Mouse (Mus musculus): ENCODE measurements around the gene Sec14l2. TPM values are rescaled to one million over a fixed set of nuclear protein-coding genes. Genes with fewer than 3 reads are reported as not detected.
A peak's percentile ranks its signal among the peaks of the same experiment; 100 is the strongest.

Gene Sec14l2
- polyA plus RNA-seq, 1 experiment = 22.6 TPM

DNA sequence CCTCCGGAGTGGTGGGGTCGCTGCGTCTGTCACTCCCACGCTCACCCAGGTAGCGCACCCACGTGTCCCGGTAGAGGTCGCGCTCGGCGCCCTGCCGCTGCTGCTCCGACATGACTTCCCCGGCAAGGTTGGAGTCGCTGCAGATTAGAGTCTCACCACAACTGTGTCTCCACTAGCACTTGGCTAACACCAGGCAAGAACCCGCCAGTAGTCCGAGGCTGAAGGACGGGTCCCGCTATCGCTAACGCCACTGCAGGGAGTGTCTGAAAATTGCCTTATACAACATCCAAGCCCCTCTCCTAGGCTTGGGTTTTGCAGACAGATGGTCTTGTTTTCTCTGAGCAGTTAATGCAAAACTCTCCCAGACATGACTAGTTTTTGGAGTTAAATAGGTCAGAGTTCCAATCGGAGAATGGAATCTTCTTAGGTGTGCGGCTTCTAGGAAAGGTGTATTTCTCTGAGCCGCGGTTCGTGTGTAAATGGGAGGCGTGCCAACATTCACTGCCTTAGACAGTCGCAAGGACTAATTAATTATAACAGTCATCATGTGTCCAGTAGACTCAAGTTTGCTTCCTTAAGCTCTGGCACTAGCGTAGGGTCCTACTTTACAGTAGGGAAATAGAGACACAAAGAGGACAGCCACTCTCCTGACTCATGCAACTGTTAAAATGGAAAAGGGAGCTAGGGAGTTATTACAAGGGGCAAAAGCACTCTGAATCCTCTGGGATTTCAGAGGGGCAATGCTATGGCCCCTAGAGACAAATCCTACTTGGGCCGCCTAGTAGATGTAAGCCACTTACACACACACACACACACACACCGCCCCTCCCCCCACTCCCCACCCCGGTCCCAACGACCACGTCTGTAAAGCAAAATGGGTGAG is 27.8 kb downstream of the Sec14l2 start, which contains the start of gene Mtfp1:
Gene Mtfp1 (minus strand): TSS at position 275 of the 883 bp plus-strand sequence.
- H3K36me3 ChIP-seq (replicated peaks; ENCODE audit: low read length) = peaks cover 59% of the 10 kb centered on the region
- peaks cover 57% of the 10 kb centered on the region for H3K4me1 ChIP-seq
- H3K4me3 ChIP-seq (replicated peaks) = peak within 1 kb of the TSS; percentile 94
- H3K9me3 ChIP-seq = peaks cover 19% of the 10 kb centered on the region
- TF ChIP-seq GATA1 (IDR thresholded peaks at IDR 0.05; ENCODE audit: borderline replicate concordance, low read length) (no peak), FLI1 (IDR thresholded peaks at IDR 0.05; ENCODE audit: low read length) (no peak)
- H3K27me3 ChIP-seq (replicated peaks) = no peaks in the 10 kb centered on the region

DNA sequence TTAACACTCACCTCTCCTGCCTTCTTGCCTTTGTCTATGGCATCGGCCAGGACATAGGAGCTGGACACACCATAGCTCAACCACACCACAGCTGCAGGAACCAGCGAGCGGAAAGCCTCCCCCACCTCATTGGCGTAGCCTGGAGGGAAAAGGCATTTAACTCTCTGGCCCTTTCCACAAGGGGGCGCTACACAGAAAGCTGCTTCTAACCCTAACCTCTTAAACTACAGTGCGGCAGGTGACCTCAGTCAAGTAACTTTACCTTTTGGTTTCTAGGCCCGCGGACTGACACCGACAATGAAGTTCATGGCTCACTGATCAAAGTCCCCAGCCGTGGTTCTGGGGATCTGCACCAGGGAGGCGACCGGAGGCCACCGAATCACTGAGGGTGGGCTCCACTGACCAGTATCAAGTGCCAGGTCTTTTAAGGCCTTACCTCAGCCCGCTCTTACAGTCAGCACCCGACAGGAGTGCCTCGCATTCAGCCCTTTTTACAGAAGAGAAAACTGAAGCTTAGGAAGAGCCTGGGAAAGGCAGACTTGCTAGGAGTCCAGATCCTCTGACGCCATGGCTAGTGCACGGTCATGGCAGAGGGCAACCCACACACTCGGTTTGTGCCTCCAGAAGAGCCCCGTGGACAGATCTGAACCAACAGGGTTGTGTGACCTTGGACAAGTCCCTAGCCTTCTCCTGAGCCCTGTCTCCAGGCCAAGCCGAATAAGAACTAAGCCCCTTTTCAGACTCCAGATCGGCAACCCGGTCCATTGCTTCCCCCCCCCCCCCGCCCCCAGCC is 28.6 kb downstream of the Sec14l2 start:
- Histone ChIP-seq H3K4me3 (replicated peaks) (peak overlapping the region; percentile 94), H3K27me3 (replicated peaks) (no peaks in the 10 kb centered on the region), H3K36me3 (replicated peaks; ENCODE audit: low read length) (peaks cover 52% of the 10 kb centered on the region), H3K4me1 (peaks cover 54% of the 10 kb centered on the region), H3K9me3 (peaks cover 28% of the 10 kb centered on the region)
- TF ChIP-seq GATA1 (IDR thresholded peaks at IDR 0.05; ENCODE audit: borderline replicate concordance, low read length) (no peak), FLI1 (IDR thresholded peaks at IDR 0.05; ENCODE audit: low read length) (no peak)

DNA sequence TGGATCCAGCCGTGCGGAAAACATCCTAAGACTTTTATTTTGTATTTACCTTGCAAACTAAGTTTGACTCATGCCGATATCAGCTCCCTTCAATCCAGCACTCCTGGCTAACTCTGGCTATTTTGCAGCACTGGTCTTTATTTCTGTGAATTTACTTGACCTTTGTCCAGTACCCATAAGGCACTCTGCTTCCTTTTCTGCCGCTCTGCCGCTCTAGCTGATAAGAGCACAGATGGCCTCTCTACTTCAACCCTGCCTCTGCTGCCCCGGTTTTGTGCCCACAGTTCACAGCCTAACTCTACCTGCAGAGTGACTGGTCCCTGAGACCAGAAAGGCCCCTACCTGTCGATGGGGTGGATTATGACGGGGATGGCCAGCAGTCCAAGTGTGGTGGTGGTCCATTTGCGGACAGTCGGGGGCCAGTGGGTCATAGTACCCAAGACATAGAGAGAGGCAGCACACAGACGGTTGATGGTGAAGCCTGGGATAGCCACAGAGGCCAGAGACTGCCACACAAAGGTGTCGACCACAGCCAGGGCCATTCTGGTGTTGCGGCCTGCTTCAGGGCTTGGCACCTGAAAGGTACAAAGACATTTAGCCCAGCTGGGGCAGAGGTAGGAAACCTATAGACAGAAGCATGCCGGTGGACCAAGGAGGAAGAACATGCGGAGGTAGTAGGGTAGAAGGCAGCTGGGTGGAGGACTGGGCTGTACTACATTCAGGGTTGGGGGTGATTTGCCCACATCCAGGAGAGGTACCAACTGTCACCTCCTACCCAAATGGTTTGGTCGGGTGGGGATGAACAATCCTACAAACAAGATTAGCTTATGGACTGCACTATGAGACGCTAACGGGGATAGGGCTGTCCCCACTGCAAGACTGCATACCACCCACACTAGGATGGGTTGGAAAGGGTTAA is 29.5 kb downstream of the Sec14l2 start:
- peak overlapping the region; percentile 94 for H3K4me3 ChIP-seq (replicated peaks)
- H3K36me3 ChIP-seq (replicated peaks; ENCODE audit: low read length) = peaks cover 44% of the 10 kb centered on the region
- TF ChIP-seq GATA1 (IDR thresholded peaks at IDR 0.05; ENCODE audit: borderline replicate concordance, low read length) (no peak), FLI1 (IDR thresholded peaks at IDR 0.05; ENCODE audit: low read length) (no peak)
- H3K9me3 ChIP-seq = peaks cover 32% of the 10 kb centered on the region
- H3K27me3 ChIP-seq (replicated peaks) = no peaks in the 10 kb centered on the region
- peaks cover 49% of the 10 kb centered on the region for H3K4me1 ChIP-seq

DNA sequence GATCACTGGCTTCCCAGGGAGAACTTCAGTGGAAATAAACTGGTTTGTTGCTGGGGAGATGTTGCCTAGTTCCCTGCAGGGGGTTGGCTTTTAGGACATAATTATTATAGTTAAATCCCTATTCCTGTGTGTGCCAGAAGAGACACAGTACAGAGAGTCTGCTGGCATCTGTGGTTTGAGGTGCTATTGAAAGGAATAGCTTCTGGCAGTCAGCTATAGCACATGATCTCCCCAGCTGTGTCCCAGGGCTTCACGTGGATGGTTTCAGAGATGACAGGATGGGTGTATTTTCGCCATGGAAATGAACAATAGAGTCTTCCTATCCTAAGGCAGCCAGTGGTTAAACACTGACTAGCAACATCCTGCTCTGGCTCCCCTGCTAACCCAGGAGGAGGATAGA is 35.9 kb downstream of the Sec14l2 start:
- no peak for TF ChIP-seq GATA1 (IDR thresholded peaks at IDR 0.05; ENCODE audit: borderline replicate concordance, low read length)
- TF ChIP-seq FLI1 (IDR thresholded peaks at IDR 0.05; ENCODE audit: low read length) = no peak
- Histone ChIP-seq H3K4me1 (peaks cover 12% of the 10 kb centered on the region), H3K36me3 (replicated peaks; ENCODE audit: low read length) (peaks cover 18% of the 10 kb centered on the region), H3K27me3 (replicated peaks) (peaks cover 20% of the 10 kb centered on the region), H3K9me3 (peaks cover 77% of the 10 kb centered on the region), H3K4me3 (replicated peaks) (no peak overlapping the region)

DNA sequence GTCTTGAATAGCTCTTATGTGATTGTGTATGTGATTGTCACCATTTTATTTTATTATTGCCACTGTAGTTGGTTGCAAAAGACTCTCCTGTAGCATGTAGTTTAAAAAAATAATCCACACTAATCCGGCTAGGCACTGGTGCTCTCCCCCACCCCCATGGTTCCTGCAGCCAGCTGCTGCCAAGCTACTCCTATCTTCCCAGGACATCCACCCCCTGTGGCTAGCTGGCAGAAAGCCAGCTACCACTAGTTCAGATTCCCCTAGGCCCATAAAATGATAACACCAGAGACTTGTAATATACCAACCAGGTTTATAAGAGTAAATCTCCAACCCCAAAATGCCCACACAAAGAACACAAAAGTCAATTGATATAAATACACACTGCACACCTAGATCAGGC is 37.0 kb downstream of the Sec14l2 start:
- H3K4me3 ChIP-seq (replicated peaks) = no peak overlapping the region
- H3K9me3 ChIP-seq = peaks cover 75% of the 10 kb centered on the region
- H3K27me3 ChIP-seq (replicated peaks) = peaks cover 21% of the 10 kb centered on the region
- no peak for TF ChIP-seq FLI1 (IDR thresholded peaks at IDR 0.05; ENCODE audit: low read length)
- H3K4me1 ChIP-seq = peaks cover 12% of the 10 kb centered on the region
- peaks cover 8% of the 10 kb centered on the region for H3K36me3 ChIP-seq (replicated peaks; ENCODE audit: low read length)

DNA sequence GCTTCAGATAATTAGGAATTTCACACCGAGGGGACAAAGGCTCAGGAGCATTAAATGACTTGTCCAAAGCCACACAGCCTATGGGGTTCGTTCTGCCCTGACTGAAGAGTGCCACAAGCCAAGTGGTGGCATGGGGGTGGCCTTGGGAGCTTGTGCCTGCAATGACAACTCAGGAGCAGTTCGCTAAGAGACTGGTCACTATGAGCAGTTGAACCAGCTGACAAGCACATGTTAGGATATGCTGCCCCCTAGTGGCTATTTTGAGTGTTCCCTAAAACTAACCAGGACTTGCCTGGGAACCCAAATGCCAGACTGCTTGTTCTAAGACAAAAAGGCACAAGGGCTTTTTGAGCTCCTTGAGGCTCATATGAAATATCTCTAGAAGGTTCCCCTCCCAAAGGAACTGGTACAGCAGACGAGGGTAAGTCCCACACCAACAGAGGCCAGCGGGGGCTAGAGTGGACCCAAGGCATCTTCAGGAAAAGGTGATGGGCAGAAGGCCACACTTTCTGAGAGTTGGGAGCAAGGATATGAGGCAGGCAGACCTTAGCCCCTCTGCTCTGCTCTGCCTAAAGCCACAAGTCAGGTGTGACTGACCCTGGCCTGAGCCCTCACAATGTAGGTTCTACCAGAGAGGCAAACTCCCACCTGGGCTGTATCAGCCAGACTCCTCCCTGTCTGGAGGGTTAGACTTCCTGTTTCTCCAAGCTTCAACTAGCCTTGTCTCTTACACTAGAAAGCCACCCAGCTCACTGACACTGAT is 39.7 kb downstream of the Sec14l2 start:
- H3K36me3 ChIP-seq (replicated peaks; ENCODE audit: low read length) = no peaks in the 10 kb centered on the region
- H3K9me3 ChIP-seq = peaks cover 57% of the 10 kb centered on the region
- TF ChIP-seq GATA1 (IDR thresholded peaks at IDR 0.05; ENCODE audit: borderline replicate concordance, low read length) (no peak), FLI1 (IDR thresholded peaks at IDR 0.05; ENCODE audit: low read length) (no peak)
- no peak overlapping the region for H3K4me3 ChIP-seq (replicated peaks)
- peaks cover 33% of the 10 kb centered on the region for H3K27me3 ChIP-seq (replicated peaks)
- peaks cover 12% of the 10 kb centered on the region for H3K4me1 ChIP-seq

DNA sequence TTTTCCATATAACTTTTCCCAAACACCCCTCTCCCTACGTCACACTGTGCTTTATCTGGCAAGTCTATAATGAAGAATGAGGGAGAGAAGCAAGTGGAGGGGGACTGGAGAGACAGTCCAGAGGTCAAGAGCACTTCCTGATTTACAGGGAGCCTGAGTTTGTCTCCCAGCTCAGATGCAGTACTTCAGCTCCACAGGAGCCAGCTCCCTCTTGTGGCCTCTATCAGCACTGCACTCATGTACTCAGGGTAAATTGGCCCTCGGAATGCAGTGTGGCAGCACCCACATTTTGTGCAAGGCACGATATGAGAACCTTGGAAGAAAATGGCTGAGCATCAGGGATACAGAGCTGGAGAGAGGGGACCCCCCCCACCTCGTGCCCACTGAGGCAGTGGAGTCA is 43.0 kb downstream of the Sec14l2 start:
- H3K9me3 ChIP-seq = peaks cover 34% of the 10 kb centered on the region
- no peak overlapping the region for H3K4me3 ChIP-seq (replicated peaks)
- no peaks in the 10 kb centered on the region for H3K36me3 ChIP-seq (replicated peaks; ENCODE audit: low read length)
- TF ChIP-seq GATA1 (IDR thresholded peaks at IDR 0.05; ENCODE audit: borderline replicate concordance, low read length) (no peak), FLI1 (IDR thresholded peaks at IDR 0.05; ENCODE audit: low read length) (no peak)
- H3K27me3 ChIP-seq (replicated peaks) = peaks cover 29% of the 10 kb centered on the region
- no peaks in the 10 kb centered on the region for H3K4me1 ChIP-seq

DNA sequence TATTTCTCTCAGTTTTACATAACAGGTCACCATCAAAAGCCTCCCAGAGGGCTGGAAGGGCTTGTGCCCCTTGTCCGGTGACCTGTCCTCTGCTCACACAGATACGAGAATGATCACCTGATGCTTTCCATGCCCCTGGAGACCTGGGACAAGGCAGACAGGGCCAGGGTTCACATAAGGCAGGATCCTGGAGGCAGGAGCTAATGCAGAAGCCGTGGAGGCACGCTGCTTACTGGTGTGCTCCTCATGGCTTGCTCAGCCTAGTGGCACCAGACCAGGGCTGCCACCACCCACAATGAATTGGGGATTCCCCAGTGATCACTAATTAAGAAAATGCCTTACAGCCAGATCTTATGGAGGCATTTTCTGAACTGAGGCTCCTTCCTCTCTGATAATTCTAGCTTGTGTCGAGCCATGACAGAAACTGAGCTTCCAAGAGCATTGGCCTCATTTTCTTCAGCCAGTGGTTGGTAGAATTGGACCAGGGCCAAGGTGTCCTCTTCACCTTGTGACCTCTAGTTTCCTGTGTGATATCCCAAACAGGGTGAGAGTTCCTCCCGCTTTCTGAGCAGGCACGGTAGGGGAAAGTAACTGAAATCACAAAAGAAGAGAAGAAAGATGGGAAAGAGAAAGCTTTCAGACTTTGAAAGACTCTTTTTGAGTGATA is 44.8 kb downstream of the Sec14l2 start:
- no peaks in the 10 kb centered on the region for H3K36me3 ChIP-seq (replicated peaks; ENCODE audit: low read length)
- peaks cover 24% of the 10 kb centered on the region for H3K9me3 ChIP-seq
- H3K4me3 ChIP-seq (replicated peaks) = no peak overlapping the region
- TF ChIP-seq GATA1 (IDR thresholded peaks at IDR 0.05; ENCODE audit: borderline replicate concordance, low read length) = no peak
- no peak for TF ChIP-seq FLI1 (IDR thresholded peaks at IDR 0.05; ENCODE audit: low read length)
- H3K4me1 ChIP-seq = no peaks in the 10 kb centered on the region
- H3K27me3 ChIP-seq (replicated peaks) = peaks cover 27% of the 10 kb centered on the region
